Mouse (Mus musculus) adrenal gland, postnatal 25 days (tissue): ENCODE results near the gene Gm20897. TPM values are rescaled to one million over a fixed set of nuclear protein-coding genes. Genes with fewer than 3 reads are reported as not detected.
"Not testable (repeated sequence)": the region's sequence is repeated elsewhere in the genome, so short reads cannot be mapped to it uniquely, and the experiment has no call there.

Experiments used
- DNase-seq: peaks from one replicate; pipeline ENCODE4 v3.0.0; 2021; ENCODE audit warnings: mixed read lengths
- long read RNA-seq: library from polyadenylated mRNA; stranded (forward); transcript quantifications from one replicate; pipeline ENCODE4 v2.0.0, GENCODE M21; 2021
- total RNA-seq: library from RNA; stranded (reverse); gene quantifications from 2 replicates; pipeline ENCODE4 v1.2.3, GENCODE M21; 2021

Gene Gm20897
- total RNA-seq, result not detected in 2 replicates
- long read RNA-seq, result 0 reads

DNA sequence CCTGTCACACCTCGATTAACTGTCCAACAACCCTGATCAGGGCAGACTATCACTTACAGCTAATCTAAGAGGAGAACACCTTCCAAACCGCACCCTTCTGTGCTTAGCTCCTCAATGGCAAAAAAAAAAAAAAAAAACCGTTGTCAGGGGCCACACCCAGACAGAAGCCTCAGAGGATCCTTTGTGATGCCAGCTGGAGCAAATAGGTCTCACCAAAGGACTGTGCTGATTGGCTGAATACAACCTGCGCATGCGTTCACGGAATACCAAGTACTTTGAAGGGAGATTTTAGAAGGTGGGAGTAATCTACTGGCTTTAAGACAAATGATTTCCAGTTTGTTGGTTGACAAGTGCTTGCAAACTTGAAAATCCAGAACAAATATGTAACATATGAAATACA, at the start of gene Gm20897:
Gene Gm20897, minus strand, starts transcription at position 101 of the 400 bp plus-strand sequence.
- DNase-seq, result not testable (repeated sequence)

Other genes starting within 250 kb of the Gm20897 start
- not detected in 2 replicates for gene Gm21732, start 73.5 kb upstream of the Gm20897 start, total RNA-seq